Mouse (Mus musculus): ENCODE measurements around the gene Eps15. TPM values are rescaled to one million over a fixed set of nuclear protein-coding genes. Genes with fewer than 3 reads are reported as not detected.

The Eps15 gene
- total RNA-seq, 2 experiments from 2014 or later, result 173 to 184 TPM

DNA sequence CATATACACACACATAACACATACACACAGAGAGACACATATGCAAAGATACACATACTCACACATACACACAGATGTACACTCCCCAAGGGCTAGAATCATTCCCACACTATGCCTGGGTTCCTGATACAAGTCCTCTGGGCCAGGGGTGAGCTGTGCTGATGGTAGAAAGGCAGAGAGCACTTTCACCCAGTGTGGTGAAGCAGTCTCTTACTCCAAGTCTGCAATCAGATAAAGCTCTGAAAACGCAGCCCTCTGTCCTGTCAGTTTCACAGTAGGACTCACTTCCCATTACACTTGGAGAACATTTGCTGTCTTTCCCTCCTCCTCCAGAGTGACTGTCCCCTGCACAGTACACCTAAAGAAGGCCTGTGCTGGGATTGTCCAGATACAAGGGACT lies 147.0 kb downstream of the Eps15 start:
- no peak for DNase-seq (ENCODE audit: low spot score in 2 of 2)

DNA sequence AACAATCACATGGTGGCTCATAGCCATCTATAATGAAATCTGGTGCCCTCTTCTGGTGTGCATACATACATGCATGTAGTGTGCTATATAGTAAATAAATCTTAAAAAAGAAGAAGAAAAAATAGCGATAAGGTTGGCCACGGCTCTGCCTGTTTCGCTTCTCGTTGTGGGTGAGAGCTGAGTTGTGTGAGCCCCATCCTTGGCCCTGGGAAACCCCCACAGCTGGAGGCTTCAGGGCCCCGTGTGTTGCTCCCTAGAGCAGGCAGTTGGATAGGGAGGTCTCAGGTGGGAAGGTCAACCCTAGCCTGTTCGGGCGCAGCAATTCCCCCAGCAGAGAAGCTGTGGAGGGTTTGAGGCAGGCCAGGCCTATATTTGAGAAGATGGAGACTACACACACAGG lies 150.2 kb downstream of the Eps15 start:
- no peak for DNase-seq (ENCODE audit: low spot score in 2 of 2)

DNA sequence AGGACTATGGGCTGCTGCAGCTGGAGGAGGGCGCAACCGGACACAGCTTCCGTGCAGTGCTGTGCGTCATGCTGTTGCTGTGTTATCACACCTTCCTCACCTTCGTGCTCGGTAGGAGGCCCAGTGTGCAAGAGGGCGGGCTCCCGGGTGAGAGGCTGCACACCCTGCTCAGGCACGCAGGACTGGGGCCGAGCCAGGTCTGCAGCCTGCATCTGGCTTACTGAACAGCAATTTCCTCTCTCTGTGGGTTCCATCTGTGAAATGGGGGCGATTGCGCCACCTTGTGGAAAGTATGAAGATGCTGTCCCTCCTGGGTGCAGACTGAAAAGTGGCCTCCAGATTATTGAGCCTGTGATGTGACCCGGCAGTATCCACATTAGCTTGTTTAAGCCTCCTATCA lies 150.8 kb downstream of the Eps15 start:
- DNase-seq (ENCODE audit: low spot score in 2 of 2), result peak; percentile 48 to 55

DNA sequence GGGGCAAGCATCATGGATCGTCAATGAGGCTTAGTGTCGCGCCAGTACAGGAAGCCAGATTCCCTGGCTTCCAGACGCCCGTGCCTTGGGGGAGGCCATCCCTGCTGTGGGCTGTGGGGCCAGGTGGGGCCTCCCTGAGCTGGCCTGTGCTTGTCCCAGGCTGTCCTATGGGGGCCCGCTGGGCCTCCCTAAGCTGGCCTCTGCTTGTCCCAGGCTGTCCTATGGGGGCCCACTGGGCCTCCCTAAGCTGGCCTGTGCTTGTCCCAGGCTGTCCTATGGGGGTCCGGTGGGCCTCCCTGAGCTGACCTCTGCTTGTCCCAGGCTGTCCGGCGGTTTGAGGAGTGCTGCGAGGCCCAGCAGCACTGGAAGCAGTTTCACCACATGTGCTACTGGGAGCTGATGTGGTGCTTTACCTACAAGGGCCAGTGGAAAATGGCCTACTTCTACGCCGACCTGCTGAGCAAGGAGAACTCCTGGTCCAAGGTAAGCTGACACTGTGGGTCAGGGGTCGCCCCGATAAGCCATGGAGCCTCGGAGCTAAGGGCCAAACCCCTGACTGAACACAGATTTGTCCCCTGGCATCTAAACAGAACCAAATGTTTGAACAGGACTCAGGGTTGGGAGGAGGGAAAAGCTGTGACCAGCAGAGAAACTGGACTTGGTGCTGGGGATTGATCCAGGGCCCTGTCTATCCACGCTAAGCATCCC lies 152.8 kb downstream of the Eps15 start:
- no peak for DNase-seq (ENCODE audit: low spot score in 2 of 2)

DNA sequence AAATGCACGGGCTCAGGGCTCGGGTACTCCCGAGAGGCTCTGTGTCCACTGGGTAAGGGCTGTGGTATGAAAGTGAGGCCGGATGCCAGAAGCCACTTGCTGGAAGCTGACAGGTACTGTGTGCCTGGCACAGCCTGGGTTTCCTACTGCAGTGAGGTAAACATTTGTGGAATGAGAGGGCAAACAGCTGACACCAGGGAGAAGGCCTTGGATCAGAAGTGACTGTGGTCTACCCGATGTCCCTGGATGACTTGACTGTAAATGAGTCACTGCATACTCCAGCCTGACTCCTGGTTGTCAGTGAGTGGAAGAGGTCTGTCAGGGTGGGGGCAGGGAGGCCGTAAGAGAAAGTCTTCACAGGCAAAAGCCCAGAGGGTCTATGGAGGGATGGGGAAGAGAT lies 153.6 kb downstream of the Eps15 start:
- no peak for DNase-seq (ENCODE audit: low spot score in 2 of 2)

DNA sequence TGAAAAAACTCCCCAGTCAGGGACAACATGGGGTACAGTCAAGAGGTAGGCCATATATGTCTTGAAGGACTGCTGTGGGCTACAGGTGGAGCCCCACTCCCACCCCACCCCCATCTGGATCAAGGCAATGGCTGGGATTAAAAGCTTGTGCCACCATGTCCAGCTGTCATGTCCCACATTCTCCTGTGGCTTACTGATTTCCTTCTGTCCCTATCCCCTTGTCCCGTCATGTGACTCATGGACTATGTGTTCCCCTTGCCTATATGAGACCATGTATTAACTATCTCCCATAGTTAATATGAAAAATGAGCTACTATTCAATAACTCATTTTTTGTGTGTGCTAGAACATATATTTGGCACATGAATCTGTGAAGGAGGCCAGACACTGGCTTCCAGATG lies 154.2 kb downstream of the Eps15 start:
- no peak for DNase-seq (ENCODE audit: low spot score in 2 of 2)

Other genes starting within 250 kb of the Eps15 start
- 10 to 100 TPM; 57.1 to 58.7 TPM for gene Osbpl9, start 78.0 kb upstream of the Eps15 start, total RNA-seq (2021)
- under 1 TPM; 0.53 to 0.63 TPM for gene Calr4, start 45.8 kb upstream of the Eps15 start, total RNA-seq (2021)
- gene Ttc39a, start 126.4 kb downstream of the Eps15 start, total RNA-seq (2021), result 1 to 10 TPM; 2.7 to 4.3 TPM
- 100 to 1,000 TPM; 222 to 227 TPM for gene Rnf11, start 204.5 kb downstream of the Eps15 start, total RNA-seq (2021)

All from left cerebral cortex, adult 18-20 months (tissue).